Mouse (Mus musculus): Measurements from ENCODE around the gene Fbxw2. TPM values are rescaled to one million over a fixed set of nuclear protein-coding genes. Genes with fewer than 3 reads are reported as not detected.

Gene Fbxw2
- polyA plus RNA-seq, 1 experiment, result 43.9 TPM

- Histone ChIP-seq H3K4me3 (no peak overlapping the region), H3K36me3 (ENCODE audit: control insufficient read depth, insufficient read depth) (peaks cover 30% of the 10 kb centered on the region), H3K4me2 (ENCODE audit: low read depth) (no peak overlapping the region), H3ac (ENCODE audit: control insufficient read depth, insufficient read length) (no peak overlapping the region), H3K79me2 (ENCODE audit: control insufficient read depth, insufficient read depth) (no peaks in the 10 kb centered on the region), H3K27me3 (ENCODE audit: control insufficient read depth, insufficient read depth, insufficient read length) (no peaks in the 10 kb centered on the region)
- TF ChIP-seq TCF3 (IDR thresholded peaks at IDR 0.05; ENCODE audit: insufficient read length, low read depth), result no peak
Measured at GRCm38 (mm10) chr2:34783064-34784020, 42.8 kb downstream of the Fbxw2 start.

- no peak overlapping the region for H3ac ChIP-seq (ENCODE audit: control insufficient read depth, insufficient read length)
- H3K4me3 ChIP-seq, result no peak overlapping the region
- H3K79me2 ChIP-seq (ENCODE audit: control insufficient read depth, insufficient read depth), result peaks cover 54% of the 10 kb centered on the region
- H3K4me2 ChIP-seq (ENCODE audit: low read depth), result peak overlapping the region; percentile 39
- TF ChIP-seq MAX (IDR thresholded peaks at IDR 0.05; ENCODE audit: low read depth) (no peak), TCF12 (IDR thresholded peaks at IDR 0.05; ENCODE audit: insufficient read depth, poor library complexity, severe bottlenecking) (no peak), POLR2AphosphoS2 (IDR thresholded peaks at IDR 0.05; ENCODE audit: insufficient read length, low read depth) (no peak), USF1 (IDR thresholded peaks at IDR 0.05; ENCODE audit: low read depth) (no peak), MYOG (IDR thresholded peaks at IDR 0.05; ENCODE audit: control insufficient read depth in 1 of 3, insufficient read depth in 1 of 3, insufficient read length in 2 of 3, low read depth in 2 of 3) (no peak), CEBPB (IDR thresholded peaks at IDR 0.05; ENCODE audit: insufficient read depth, poor library complexity, severe bottlenecking) (no peak), SRF (IDR thresholded peaks at IDR 0.05; ENCODE audit: control insufficient read depth, insufficient read length, low read depth) (no peak), REST (IDR thresholded peaks at IDR 0.05; ENCODE audit: insufficient read depth, insufficient read length) (no peak), POLR2A (IDR thresholded peaks at IDR 0.05; ENCODE audit: insufficient read length, low read depth) (no peak), TCF3 (IDR thresholded peaks at IDR 0.05; ENCODE audit: insufficient read length, low read depth) (no peak), MYOD1 (IDR thresholded peaks at IDR 0.05; ENCODE audit: control insufficient read depth in 1 of 3, insufficient read length in 2 of 3, low read depth in 2 of 3) (no peak), E2F4 (IDR thresholded peaks at IDR 0.05; ENCODE audit: insufficient read depth) (no peak)
- peaks cover 68% of the 10 kb centered on the region for H3K36me3 ChIP-seq (ENCODE audit: control insufficient read depth, insufficient read depth)
- H3K27me3 ChIP-seq (ENCODE audit: control insufficient read depth, insufficient read depth, insufficient read length), result no peaks in the 10 kb centered on the region
Measured at GRCm38 (mm10) chr2:34777237-34777868, 48.8 kb downstream of the Fbxw2 start.

- H3K79me2 ChIP-seq (ENCODE audit: control insufficient read depth, insufficient read depth), result peaks cover 66% of the 10 kb centered on the region
- H3K4me3 ChIP-seq, result peak overlapping the region; percentile 99
- no peaks in the 10 kb centered on the region for H3K27me3 ChIP-seq (ENCODE audit: control insufficient read depth, insufficient read depth, insufficient read length)
- peak overlapping the region; percentile 88 for H3K4me2 ChIP-seq (ENCODE audit: low read depth)
- TF ChIP-seq USF1 (IDR thresholded peaks at IDR 0.05; ENCODE audit: low read depth), result no peak
- TF ChIP-seq POLR2A (IDR thresholded peaks at IDR 0.05; ENCODE audit: insufficient read length, low read depth), result peak; percentile 28
- no peak overlapping the region for H3ac ChIP-seq (ENCODE audit: control insufficient read depth, insufficient read length)
- peaks cover 68% of the 10 kb centered on the region for H3K36me3 ChIP-seq (ENCODE audit: control insufficient read depth, insufficient read depth)
Measured at GRCm38 (mm10) chr2:34774493-34774892, 51.6 kb downstream of the Fbxw2 start.

- Histone ChIP-seq H3K4me3 (peak overlapping the region; percentile 99), H3K4me2 (ENCODE audit: low read depth) (peak overlapping the region; percentile 88), H3K79me2 (ENCODE audit: control insufficient read depth, insufficient read depth) (peaks cover 66% of the 10 kb centered on the region), H3K27me3 (ENCODE audit: control insufficient read depth, insufficient read depth, insufficient read length) (no peaks in the 10 kb centered on the region), H3K36me3 (ENCODE audit: control insufficient read depth, insufficient read depth) (peaks cover 61% of the 10 kb centered on the region), H3ac (ENCODE audit: control insufficient read depth, insufficient read length) (no peak overlapping the region)
- TF ChIP-seq TCF3 (IDR thresholded peaks at IDR 0.05; ENCODE audit: insufficient read length, low read depth) (no peak), POLR2AphosphoS2 (IDR thresholded peaks at IDR 0.05; ENCODE audit: insufficient read length, low read depth) (peak; percentile 57)
Measured at GRCm38 (mm10) chr2:34773673-34774072, 52.4 kb downstream of the Fbxw2 start.

GRCm38 (mm10) chr2:34772252-34773235, 53.6 kb downstream of the Fbxw2 start:
- Histone ChIP-seq H3K4me3 (peak overlapping the region; percentile 99), H3K4me2 (ENCODE audit: low read depth) (peak overlapping the region; percentile 88), H3K79me2 (ENCODE audit: control insufficient read depth, insufficient read depth) (peaks cover 64% of the 10 kb centered on the region), H3ac (ENCODE audit: control insufficient read depth, insufficient read length) (peak overlapping the region; percentile 84), H3K27me3 (ENCODE audit: control insufficient read depth, insufficient read depth, insufficient read length) (no peaks in the 10 kb centered on the region), H3K36me3 (ENCODE audit: control insufficient read depth, insufficient read depth) (peaks cover 51% of the 10 kb centered on the region)
- TF ChIP-seq E2F4 (IDR thresholded peaks at IDR 0.05; ENCODE audit: insufficient read depth) (no peak), CEBPB (IDR thresholded peaks at IDR 0.05; ENCODE audit: insufficient read depth, poor library complexity, severe bottlenecking) (no peak), TCF3 (IDR thresholded peaks at IDR 0.05; ENCODE audit: insufficient read length, low read depth) (no peak), SRF (IDR thresholded peaks at IDR 0.05; ENCODE audit: control insufficient read depth, insufficient read length, low read depth) (no peak), MYOD1 (IDR thresholded peaks at IDR 0.05; ENCODE audit: control insufficient read depth in 1 of 3, insufficient read length in 2 of 3, low read depth in 2 of 3) (no peak), TCF12 (IDR thresholded peaks at IDR 0.05; ENCODE audit: insufficient read depth, poor library complexity, severe bottlenecking) (no peak), MYOG (IDR thresholded peaks at IDR 0.05; ENCODE audit: control insufficient read depth in 1 of 3, insufficient read depth in 1 of 3, insufficient read length in 2 of 3, low read depth in 2 of 3) (no peak), POLR2AphosphoS2 (IDR thresholded peaks at IDR 0.05; ENCODE audit: insufficient read length, low read depth) (peak; percentile 79), REST (IDR thresholded peaks at IDR 0.05; ENCODE audit: insufficient read depth, insufficient read length) (no peak), USF1 (IDR thresholded peaks at IDR 0.05; ENCODE audit: low read depth) (no peak), POLR2A (IDR thresholded peaks at IDR 0.05; ENCODE audit: insufficient read length, low read depth) (peak; percentile 58), MAX (IDR thresholded peaks at IDR 0.05; ENCODE audit: low read depth) (no peak)

Measured in myocyte (in vitro differentiated cells).